Mouse (Mus musculus) MEL (cell line): ENCODE results near the gene Celf2. TPM values are rescaled to one million over a fixed set of nuclear protein-coding genes. Genes with fewer than 3 reads are reported as not detected.
A peak's percentile ranks its signal among the peaks of the same experiment; 100 is the strongest.

Experiments
- DNase-seq: peaks from one replicate; pipeline ENCODE4 v3.0.0; 2011; ENCODE audit warnings: low read depth, low spot score
- H3K27ac ChIP-seq: 2 replicates; pipeline ENCODE4 v1.5.1; 2012; ENCODE audit warnings: low read depth, mild to moderate bottlenecking, control low read depth, low read length, moderate library complexity; ENCODE audit not compliant: control insufficient read depth
- H3K27me3 ChIP-seq, 2 experiments: fragments of 150-350 bp in 1 of 2; sonication (generic) in 1 of 2; 2 replicates each; pipeline ENCODE4 v1.6.1; 2012; ENCODE audit warnings: low read length in 2 of 2, mild to moderate bottlenecking in 2 of 2, improper control_type of control experiment in 1 of 2, moderate library complexity in 1 of 2; ENCODE audit not compliant: insufficient read depth in 2 of 2, control insufficient read depth in 1 of 2
- H3K36me3 ChIP-seq, 2 experiments: 2 replicates each; pipeline ENCODE4 v1.6.1; 2012 to 2014; ENCODE audit warnings: low read length in 2 of 2, improper control_type of control experiment in 1 of 2, inconsistent platforms in 1 of 2, mild to moderate bottlenecking in 1 of 2; ENCODE audit not compliant: insufficient read depth in 2 of 2, control insufficient read depth in 1 of 2
- H3K4me1 ChIP-seq, 2 experiments: fragments of 150-350 bp in 1 of 2; sonication (generic) in 1 of 2; 2 replicates each; pipeline ENCODE4 v1.6.1; 2012; ENCODE audit warnings: low read length in 2 of 2, improper control_type of control experiment in 1 of 2, mild to moderate bottlenecking in 1 of 2; ENCODE audit not compliant: insufficient read depth in 2 of 2, control insufficient read depth in 1 of 2
- H3K4me3 ChIP-seq, 2 experiments: fragments of 150-350 bp in 1 of 2; sonication (generic) in 1 of 2; 2 replicates each; pipeline ENCODE4 v1.5.1; 2012; ENCODE audit warnings: low read depth in 2 of 2, low read length in 2 of 2, mild to moderate bottlenecking in 2 of 2, moderate library complexity in 2 of 2, control low read depth in 1 of 2, improper control_type of control experiment in 1 of 2; ENCODE audit not compliant: control insufficient read depth in 1 of 2, insufficient read depth in 1 of 2
- H3K79me2 ChIP-seq: 2 replicates; pipeline ENCODE4 v1.6.1; 2012; ENCODE audit warnings: mild to moderate bottlenecking, low read length, moderate library complexity; ENCODE audit not compliant: control insufficient read depth, poor library complexity, insufficient read depth
- H3K9ac ChIP-seq: 2 replicates; pipeline ENCODE4 v1.6.1; 2012; ENCODE audit warnings: low read depth, mild to moderate bottlenecking, control low read depth, low read length, moderate library complexity; ENCODE audit not compliant: control insufficient read depth, poor library complexity, severe bottlenecking
- H3K9me3 ChIP-seq: fragments of 150-350 bp; sonication (generic); replicated peaks from 2 replicates; pipeline ENCODE4 v1.6.1; 2012; ENCODE audit warnings: mild to moderate bottlenecking, low read length, improper control_type of control experiment, moderate library complexity; ENCODE audit not compliant: insufficient read depth
- CHD2 ChIP-seq: IDR thresholded peaks from 2 replicates; pipeline ENCODE4 v1.6.1; 2011; ENCODE audit warnings: low read length, improper control_type of control experiment
- EP300 ChIP-seq, 2 experiments: IDR thresholded peaks; 2 replicates each; pipeline ENCODE4 v1.6.1; 2011; ENCODE audit warnings: improper control_type of control experiment in 2 of 2, low read length in 2 of 2, low read depth in 1 of 2, mild to moderate bottlenecking in 1 of 2
- ETS1 ChIP-seq: IDR thresholded peaks from 2 replicates; pipeline ENCODE4 v1.6.1; 2012; ENCODE audit warnings: low read depth, mild to moderate bottlenecking, inconsistent platforms, low read length, improper control_type of control experiment, moderate library complexity
- GABPA ChIP-seq: IDR thresholded peaks from 2 replicates; pipeline ENCODE4 v1.6.1; 2012; ENCODE audit warnings: low read depth, mild to moderate bottlenecking, inconsistent platforms, low read length, improper control_type of control experiment, moderate library complexity
- GATA1 ChIP-seq: IDR thresholded peaks from 2 replicates; pipeline ENCODE4 v1.6.1; 2011; ENCODE audit warnings: low read depth, low read length, improper control_type of control experiment
- HCFC1 ChIP-seq: IDR thresholded peaks from 2 replicates; pipeline ENCODE4 v1.6.1; 2012; ENCODE audit warnings: low read depth, mild to moderate bottlenecking, inconsistent platforms, low read length, improper control_type of control experiment, moderate library complexity
- MAZ ChIP-seq: IDR thresholded peaks from 2 replicates; pipeline ENCODE4 v1.6.1; 2012; ENCODE audit warnings: low read depth, mild to moderate bottlenecking, inconsistent platforms, low read length, improper control_type of control experiment
- MEF2A ChIP-seq: IDR thresholded peaks from 2 replicates; pipeline ENCODE4 v1.6.1; 2014; ENCODE audit warnings: low read depth, mild to moderate bottlenecking, inconsistent platforms, low read length, improper control_type of control experiment; ENCODE audit not compliant: poor library complexity, insufficient replicate concordance, severe bottlenecking; ENCODE audit errors: extremely low read depth
- NELFE ChIP-seq: IDR thresholded peaks from 2 replicates; pipeline ENCODE4 v1.6.1; 2011; ENCODE audit warnings: low read depth, low read length, improper control_type of control experiment
- NRF1 ChIP-seq: IDR thresholded peaks from 2 replicates; pipeline ENCODE4 v1.6.1; 2014; ENCODE audit warnings: low read depth, mild to moderate bottlenecking, inconsistent platforms, low read length, improper control_type of control experiment, moderate library complexity; ENCODE audit not compliant: poor library complexity, insufficient read depth, severe bottlenecking
- RCOR1 ChIP-seq: IDR thresholded peaks from 2 replicates; pipeline ENCODE4 v1.6.1; 2012; ENCODE audit warnings: low read depth, mild to moderate bottlenecking, inconsistent platforms, low read length, improper control_type of control experiment
- SIN3A ChIP-seq: IDR thresholded peaks from 2 replicates; pipeline ENCODE4 v1.6.1; 2012; ENCODE audit warnings: low read length, improper control_type of control experiment, inconsistent platforms
- SMC3 ChIP-seq: IDR thresholded peaks from 2 replicates; pipeline ENCODE4 v1.6.1; 2011; ENCODE audit warnings: low read depth, low read length, improper control_type of control experiment
- TAL1 ChIP-seq: IDR thresholded peaks from 2 replicates; pipeline ENCODE4 v1.6.1; 2012; ENCODE audit warnings: mild to moderate bottlenecking, inconsistent platforms, low read length, moderate library complexity, mixed read lengths
- TCF12 ChIP-seq: IDR thresholded peaks from 2 replicates; pipeline ENCODE4 v1.6.1; 2014; ENCODE audit warnings: low read depth, mild to moderate bottlenecking, inconsistent platforms, low read length, improper control_type of control experiment, moderate library complexity
- UBTF ChIP-seq: IDR thresholded peaks from 2 replicates; pipeline ENCODE4 v1.6.1; 2012; ENCODE audit warnings: low read depth, mild to moderate bottlenecking, inconsistent platforms, low read length, improper control_type of control experiment, moderate library complexity, borderline replicate concordance; ENCODE audit not compliant: insufficient read depth
- ZC3H11A ChIP-seq: IDR thresholded peaks from 2 replicates; pipeline ENCODE4 v1.6.1; 2012; ENCODE audit warnings: low read depth, mild to moderate bottlenecking, inconsistent platforms, low read length, improper control_type of control experiment
- polyA plus RNA-seq, 2 experiments: library from polyadenylated mRNA; stranded (reverse) in 1 of 2; unstranded in 1 of 2; fragments of >175 nt in 1 of 2; fragments of >200 nt in 1 of 2; gene quantifications; 2 replicates each; pipeline versions ENCODE4 v1.2.1 to v1.2.4; 2012; ENCODE audit warnings: low replicate concordance in 2 of 2, low read depth in 1 of 2; ENCODE audit not compliant: insufficient read length in 2 of 2, insufficient read depth in 1 of 2, missing spikeins in 1 of 2
- total RNA-seq: library from RNA; depleted of rRNA; stranded (reverse); fragments of 300-350 nt; gene quantifications from 2 replicates; pipeline ENCODE4 v1.2.3, GENCODE M21; 2012

Gene Celf2
- total and polyA plus RNA-seq, 3 experiments = 8.9 to 16.7 TPM; not detected in 1

DNA sequence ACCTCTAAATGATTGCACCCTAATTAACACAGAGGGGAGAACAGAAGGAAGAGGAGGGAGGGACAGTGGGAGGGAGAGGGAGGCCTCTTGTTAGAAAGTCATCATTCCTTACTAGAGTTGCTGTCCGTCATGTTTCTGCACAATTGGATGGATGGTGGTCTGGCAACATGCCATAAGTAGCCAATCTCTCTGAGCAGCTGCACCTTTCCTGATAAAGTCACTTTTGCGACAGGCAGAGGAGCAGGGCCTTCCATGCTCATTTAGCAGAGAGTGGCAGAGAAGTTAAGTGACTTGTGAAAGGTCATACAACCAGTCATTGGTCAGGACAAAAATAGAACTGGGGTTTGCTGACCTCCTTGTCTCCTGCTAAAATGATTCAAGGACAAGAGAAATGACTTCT lies 747.0 kb downstream of the Celf2 start:
- no peak overlapping the region for H3K27ac ChIP-seq
- TF ChIP-seq ETS1 = peak; percentile 75
- no peak for TF ChIP-seq ZC3H11A
- TF ChIP-seq CHD2 = no peak
- TF ChIP-seq TAL1 = peak; percentile 87
- TF ChIP-seq TCF12 = peak; percentile 83
- no peak for TF ChIP-seq SIN3A
- TF ChIP-seq MAZ = no peak
- no peak for TF ChIP-seq GABPA
- peak; percentile 80 to 83 for TF ChIP-seq EP300 (IDR thresholded peaks at IDR 0.05; ENCODE audit: low read depth in 1 of 2, low read length in 2 of 2)
- TF ChIP-seq GATA1 = peak; percentile 88
- TF ChIP-seq NRF1 = no peak
- no peak for TF ChIP-seq SMC3
- TF ChIP-seq MEF2A = 0 out of 2 replicates have a peak, but pooled peaks have one; percentile 11
- peak; percentile 64; the same call in 1 of the 2 replicates for TF ChIP-seq RCOR1
- TF ChIP-seq, all 39 proteins: peak for 7
- Histone ChIP-seq H3K4me3 (no peak overlapping the region), H3K9ac (no peak overlapping the region), H3K27me3 (no peaks in the 10 kb centered on the region), H3K36me3 (peaks cover 0 to 7% of the 10 kb centered on the region in 2 experiments; a peak in 2 of 4 replicates), H3K79me2 (no peaks in the 10 kb centered on the region), H3K9me3 (no peaks in the 10 kb centered on the region), H3K4me1 (peaks cover 0 to 4% of the 10 kb centered on the region in 2 experiments; a peak in 1 of 4 replicates)
- DNase-seq = peak; percentile 83

DNA sequence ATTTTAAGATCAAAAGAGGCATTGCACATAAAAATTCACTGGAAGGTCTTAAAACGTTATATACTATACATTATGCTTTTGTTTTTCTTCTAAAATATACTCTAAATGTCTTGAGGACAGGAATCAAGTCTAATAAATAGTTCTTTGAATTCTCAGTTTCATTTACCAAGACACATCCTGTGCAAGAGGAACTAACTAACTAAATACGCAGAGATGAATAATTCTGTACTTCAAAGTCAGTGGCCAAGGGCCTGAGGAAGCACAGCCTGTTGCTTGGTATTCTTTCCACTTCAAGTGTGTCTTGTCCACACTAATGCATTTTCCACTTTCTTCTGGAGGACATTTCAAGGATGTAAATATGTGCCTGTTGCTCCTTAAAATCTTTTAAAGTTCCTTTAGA lies 766.2 kb downstream of the Celf2 start:
- no peaks in the 10 kb centered on the region for H3K9me3 ChIP-seq
- no peak for DNase-seq
- H3K27ac ChIP-seq = no peak overlapping the region
- no peak overlapping the region for H3K4me3 ChIP-seq
- H3K27me3 ChIP-seq = 0 out of 4 replicates have a peak, but pooled peaks cover 0 to 1% of the 10 kb centered on the region in 2 experiments
- no peaks in the 10 kb centered on the region for H3K79me2 ChIP-seq
- TF ChIP-seq UBTF (no peak), HCFC1 (no peak), TCF12 (no peak), NELFE (no peak)
- H3K9ac ChIP-seq = no peak overlapping the region
- H3K36me3 ChIP-seq = no peaks in the 10 kb centered on the region
- H3K4me1 ChIP-seq = no peaks in the 10 kb centered on the region
